Mouse (Mus musculus): Measurements from ENCODE around the gene Raf1. TPM values are rescaled to one million over a fixed set of nuclear protein-coding genes. Genes with fewer than 3 reads are reported as not detected.
A peak's percentile ranks its signal among the peaks of the same experiment; 100 is the strongest.

Gene Raf1
- polyA plus RNA-seq, 2 experiments = 37.9 to 41.5 TPM

DNA sequence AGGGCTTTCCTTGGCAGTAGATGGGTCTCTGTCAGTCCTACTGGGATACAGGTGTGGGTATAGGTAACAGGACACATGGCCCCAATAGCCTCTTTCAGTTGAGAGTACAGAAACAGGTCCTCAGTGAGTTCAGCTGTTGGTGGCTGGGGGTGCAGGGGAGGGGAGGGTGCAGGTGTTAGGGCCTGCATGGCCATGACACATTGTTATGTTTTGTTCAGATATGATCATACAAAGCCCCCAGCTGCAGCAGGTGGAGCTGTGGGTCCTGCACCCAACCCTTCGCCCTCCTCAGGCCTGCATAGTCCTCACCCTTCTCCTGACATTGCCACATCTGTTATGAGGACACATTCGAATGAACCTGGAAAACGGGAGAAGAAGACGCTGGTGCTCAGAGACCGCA, 66.1 kb downstream of the Raf1 start:
- no peak for DNase-seq (ENCODE audit: low read depth in 3 of 3, low spot score in 3 of 3)
- H3K4me2 ChIP-seq (ENCODE audit: low read depth) = no peak overlapping the region
- no peaks in the 10 kb centered on the region for H3K4me1 ChIP-seq (replicated peaks; ENCODE audit: control insufficient read depth in 2 of 2, insufficient read depth in 2 of 2, low read length in 1 of 2)
- H3K27ac ChIP-seq = no peak overlapping the region
- peaks cover 12% of the 10 kb centered on the region for H3K36me3 ChIP-seq (replicated peaks; ENCODE audit: control insufficient read depth, insufficient read depth, low read depth)
- WGBS (ENCODE audit: insufficient replicate concordance) = 80% methylated on average over 5 of the region's 5 CpGs
- no peaks in the 10 kb centered on the region for H3K9me3 ChIP-seq (ENCODE audit: control insufficient read depth, low read length)
- no peak for TF ChIP-seq CTCF (IDR thresholded peaks at IDR 0.05; ENCODE audit: low read depth)
- TF ChIP-seq EP300 (IDR thresholded peaks at IDR 0.05; ENCODE audit: low read depth) = no peak
- ATAC-seq (ENCODE audit: insufficient read depth) = no peak
- H3K4me3 ChIP-seq (ENCODE audit: insufficient read depth in 1 of 2, low read depth in 2 of 2, low read length in 2 of 2) = no peak overlapping the region
- no peaks in the 10 kb centered on the region for H3K27me3 ChIP-seq (ENCODE audit: control insufficient read depth, insufficient read depth, low read length)
- no peak overlapping the region for H3K9ac ChIP-seq (replicated peaks)

- DNase-seq (ENCODE audit: low read depth in 3 of 3, low spot score in 3 of 3) (peak in 1 of 3 experiments; percentile 23), ATAC-seq (ENCODE audit: insufficient read depth) (0 out of 2 replicates have a peak, but pooled peaks have one; percentile 40)
- TF ChIP-seq CTCF (IDR thresholded peaks at IDR 0.05; ENCODE audit: low read depth) (peak; percentile 64), EP300 (IDR thresholded peaks at IDR 0.05; ENCODE audit: low read depth) (no peak)
- Histone ChIP-seq H3K4me1 (replicated peaks; ENCODE audit: control insufficient read depth in 2 of 2, insufficient read depth in 2 of 2, low read length in 1 of 2) (no peaks in the 10 kb centered on the region), H3K27me3 (ENCODE audit: control insufficient read depth, insufficient read depth, low read length) (no peaks in the 10 kb centered on the region), H3K9ac (replicated peaks) (no peak overlapping the region), H3K4me2 (ENCODE audit: low read depth) (no peak overlapping the region), H3K36me3 (replicated peaks; ENCODE audit: control insufficient read depth, insufficient read depth, low read depth) (peaks cover 5% of the 10 kb centered on the region), H3K9me3 (ENCODE audit: control insufficient read depth, low read length) (no peaks in the 10 kb centered on the region), H3K27ac (no peak overlapping the region), H3K4me3 (ENCODE audit: insufficient read depth in 1 of 2, low read depth in 2 of 2, low read length in 2 of 2) (no peak overlapping the region)
- WGBS (ENCODE audit: insufficient replicate concordance) = 55% methylated on average over 3 of the region's 3 CpGs
Measured at GRCm38 (mm10) chr6:115609121-115609520, 67.3 kb downstream of the Raf1 start.

GRCm38 (mm10) chr6:115607429-115607828, 69.0 kb downstream of the Raf1 start:
- 74% methylated on average over 4 of the region's 4 CpGs for WGBS (ENCODE audit: insufficient replicate concordance)
- H3K27me3 ChIP-seq (ENCODE audit: control insufficient read depth, insufficient read depth, low read length) = no peaks in the 10 kb centered on the region
- H3K4me2 ChIP-seq (ENCODE audit: low read depth) = no peak overlapping the region
- no peaks in the 10 kb centered on the region for H3K9me3 ChIP-seq (ENCODE audit: control insufficient read depth, low read length)
- TF ChIP-seq EP300 (IDR thresholded peaks at IDR 0.05; ENCODE audit: low read depth) (no peak), CTCF (IDR thresholded peaks at IDR 0.05; ENCODE audit: low read depth) (no peak)
- peaks cover 7% of the 10 kb centered on the region in 2 experiments for H3K4me1 ChIP-seq (replicated peaks; ENCODE audit: control insufficient read depth in 2 of 2, insufficient read depth in 2 of 2, low read length in 1 of 2)
- H3K36me3 ChIP-seq (replicated peaks; ENCODE audit: control insufficient read depth, insufficient read depth, low read depth) = no peaks in the 10 kb centered on the region; the same call in 1 of the 2 replicates
- DNase-seq (ENCODE audit: low read depth in 3 of 3, low spot score in 3 of 3) (no peak), ATAC-seq (ENCODE audit: insufficient read depth) (no peak)
- no peak overlapping the region for H3K9ac ChIP-seq (replicated peaks)
- no peak overlapping the region for H3K4me3 ChIP-seq (ENCODE audit: insufficient read depth in 1 of 2, low read depth in 2 of 2, low read length in 2 of 2)
- H3K27ac ChIP-seq = no peak overlapping the region

GRCm38 (mm10) chr6:115606461-115606860, 70.0 kb downstream of the Raf1 start:
- H3K27me3 ChIP-seq (ENCODE audit: control insufficient read depth, insufficient read depth, low read length) = no peaks in the 10 kb centered on the region
- H3K9ac ChIP-seq (replicated peaks) = no peak overlapping the region
- no peak overlapping the region for H3K4me2 ChIP-seq (ENCODE audit: low read depth)
- WGBS (ENCODE audit: insufficient replicate concordance) = 67% methylated on average over 1 of the region's 1 CpGs
- DNase-seq (ENCODE audit: low read depth in 3 of 3, low spot score in 3 of 3) (no peak), ATAC-seq (ENCODE audit: insufficient read depth) (no peak)
- peaks cover 7 to 8% of the 10 kb centered on the region in 2 experiments for H3K4me1 ChIP-seq (replicated peaks; ENCODE audit: control insufficient read depth in 2 of 2, insufficient read depth in 2 of 2, low read length in 1 of 2)
- no peaks in the 10 kb centered on the region; the same call in 1 of the 2 replicates for H3K36me3 ChIP-seq (replicated peaks; ENCODE audit: control insufficient read depth, insufficient read depth, low read depth)
- H3K9me3 ChIP-seq (ENCODE audit: control insufficient read depth, low read length) = no peaks in the 10 kb centered on the region
- TF ChIP-seq EP300 (IDR thresholded peaks at IDR 0.05; ENCODE audit: low read depth) (no peak), CTCF (IDR thresholded peaks at IDR 0.05; ENCODE audit: low read depth) (no peak)
- no peak overlapping the region for H3K27ac ChIP-seq
- H3K4me3 ChIP-seq (ENCODE audit: insufficient read depth in 1 of 2, low read depth in 2 of 2, low read length in 2 of 2) = no peak overlapping the region

- ATAC-seq (ENCODE audit: insufficient read depth) (peak; percentile 95), DNase-seq (ENCODE audit: low read depth in 3 of 3, low spot score in 3 of 3) (peak; percentile 65 to 72 (median 71))
- no peaks in the 10 kb centered on the region for H3K27me3 ChIP-seq (ENCODE audit: control insufficient read depth, insufficient read depth, low read length)
- no peaks in the 10 kb centered on the region for H3K36me3 ChIP-seq (replicated peaks; ENCODE audit: control insufficient read depth, insufficient read depth, low read depth)
- peak within 1 kb of the TSS; percentile 61 for H3K27ac ChIP-seq
- H3K9ac ChIP-seq (replicated peaks) = peak within 1 kb of the TSS; percentile 91
- H3K4me2 ChIP-seq (ENCODE audit: low read depth) = peak within 1 kb of the TSS; percentile 87
- no peak for TF ChIP-seq CTCF (IDR thresholded peaks at IDR 0.05; ENCODE audit: low read depth)
- TF ChIP-seq EP300 (IDR thresholded peaks at IDR 0.05; ENCODE audit: low read depth) = no peak
- H3K4me3 ChIP-seq (ENCODE audit: insufficient read depth in 1 of 2, low read depth in 2 of 2, low read length in 2 of 2) = peak within 1 kb of the TSS; percentile 84 to 98
- under 1% methylated on average over 61 of the region's 61 CpGs for WGBS (ENCODE audit: insufficient replicate concordance)
- peaks cover 8 to 9% of the 10 kb centered on the region in 2 experiments for H3K4me1 ChIP-seq (replicated peaks; ENCODE audit: control insufficient read depth in 2 of 2, insufficient read depth in 2 of 2, low read length in 1 of 2)
- H3K9me3 ChIP-seq (ENCODE audit: control insufficient read depth, low read length) = no peaks in the 10 kb centered on the region
Measured at GRCm38 (mm10) chr6:115601715-115602523, 74.5 kb downstream of the Raf1 start, which contains the start of gene Mkrn2. Gene Mkrn2, plus strand, starts transcription at chr6:115601902.
